Mouse (Mus musculus): ENCODE results near the gene Cdc42ep4. TPM values are rescaled to one million over a fixed set of nuclear protein-coding genes. Genes with fewer than 3 reads are reported as not detected.

Cdc42ep4 gene
- total RNA-seq (2014; rRNA removed) (88.0 and 89.5 TPM in 2 replicates), polyA plus RNA-seq (2015; fragmentation: Nextera tagmentation; extraction: Ambion mirVana) (60.3 and 63.2 TPM in 2 replicates)

GRCm38 (mm10) chr11:113751484-113752084 is at the start of gene Cdc42ep4:
Gene Cdc42ep4 (minus strand): TSS chr11:113751881.
- Histone ChIP-seq H3K4me2 (ENCODE audit: low read depth, low read length, poor library complexity, severe bottlenecking) (peak within 1 kb of the TSS; percentile 84), H3K4me3 (ENCODE audit: low read depth, low read length) (peak within 1 kb of the TSS; percentile 89), H3K9ac (replicated peaks; ENCODE audit: low read length, poor library complexity, severe bottlenecking) (peak within 1 kb of the TSS; percentile 93), H3K9me3 (ENCODE audit: low read length) (no peaks in the 10 kb centered on the region), H3K36me3 (ENCODE audit: insufficient read depth, low read length) (no peaks in the 10 kb centered on the region), H3K27me3 (ENCODE audit: insufficient read depth, low read length) (no peaks in the 10 kb centered on the region), H3K27ac (ENCODE audit: low read depth, low read length) (peak within 1 kb of the TSS; percentile 94), H3K4me1 (ENCODE audit: insufficient read depth, low read length) (peaks cover 12% of the 10 kb centered on the region)
- no peak for TF ChIP-seq CTCF (IDR thresholded peaks at IDR 0.05)
- peak; percentile 86 for ATAC-seq (ENCODE audit: low FRiP score)
- under 1% methylated on average over 44 of the region's 44 CpGs for WGBS
- peak; percentile 95 for DNase-seq (ENCODE audit: low spot score)

- Histone ChIP-seq H3K36me3 (ENCODE audit: insufficient read depth, low read length) (no peaks in the 10 kb centered on the region), H3K4me2 (ENCODE audit: low read depth, low read length, poor library complexity, severe bottlenecking) (no peak overlapping the region), H3K4me1 (ENCODE audit: insufficient read depth, low read length) (peaks cover 4% of the 10 kb centered on the region; the same call in 1 of the 2 replicates), H3K27ac (ENCODE audit: low read depth, low read length) (no peak overlapping the region), H3K4me3 (ENCODE audit: low read depth, low read length) (no peak overlapping the region), H3K9me3 (ENCODE audit: low read length) (no peaks in the 10 kb centered on the region), H3K9ac (replicated peaks; ENCODE audit: low read length, poor library complexity, severe bottlenecking) (no peak overlapping the region), H3K27me3 (ENCODE audit: insufficient read depth, low read length) (no peaks in the 10 kb centered on the region)
- no peak for ATAC-seq (ENCODE audit: low FRiP score)
- 96% methylated on average over 12 of the region's 12 CpGs for WGBS
- no peak for DNase-seq (ENCODE audit: low spot score)
- TF ChIP-seq CTCF (IDR thresholded peaks at IDR 0.05) = no peak
These were observed 48.3 kb upstream of the Cdc42ep4 start for GRCm38 (mm10) chr11:113800026-113800425.

GRCm38 (mm10) chr11:113799041-113799447 is 47.4 kb upstream of the Cdc42ep4 start:
- DNase-seq (ENCODE audit: low spot score) (peak; percentile 61), ATAC-seq (ENCODE audit: low FRiP score) (no peak)
- TF ChIP-seq CTCF (IDR thresholded peaks at IDR 0.05) = no peak
- H3K36me3 ChIP-seq (ENCODE audit: insufficient read depth, low read length) = no peaks in the 10 kb centered on the region
- H3K4me1 ChIP-seq (ENCODE audit: insufficient read depth, low read length) = peaks cover 4% of the 10 kb centered on the region; the same call in 1 of the 2 replicates
- no peak overlapping the region for H3K4me3 ChIP-seq (ENCODE audit: low read depth, low read length)
- H3K27ac ChIP-seq (ENCODE audit: low read depth, low read length) = no peak overlapping the region
- H3K9me3 ChIP-seq (ENCODE audit: low read length) = no peaks in the 10 kb centered on the region
- no peak overlapping the region for H3K4me2 ChIP-seq (ENCODE audit: low read depth, low read length, poor library complexity, severe bottlenecking)
- no peaks in the 10 kb centered on the region for H3K27me3 ChIP-seq (ENCODE audit: insufficient read depth, low read length)
- WGBS = 26% methylated on average over 14 of the region's 14 CpGs
- H3K9ac ChIP-seq (replicated peaks; ENCODE audit: low read length, poor library complexity, severe bottlenecking) = no peak overlapping the region

GRCm38 (mm10) chr11:113798011-113798410 is 46.3 kb upstream of the Cdc42ep4 start:
- H3K36me3 ChIP-seq (ENCODE audit: insufficient read depth, low read length) = peaks cover 2% of the 10 kb centered on the region; the same call in 1 of the 2 replicates
- no peak overlapping the region for H3K9ac ChIP-seq (replicated peaks; ENCODE audit: low read length, poor library complexity, severe bottlenecking)
- no peaks in the 10 kb centered on the region for H3K27me3 ChIP-seq (ENCODE audit: insufficient read depth, low read length)
- no peak overlapping the region for H3K4me3 ChIP-seq (ENCODE audit: low read depth, low read length)
- no peaks in the 10 kb centered on the region for H3K9me3 ChIP-seq (ENCODE audit: low read length)
- H3K4me2 ChIP-seq (ENCODE audit: low read depth, low read length, poor library complexity, severe bottlenecking) = no peak overlapping the region
- whole genome bisulfite sequencing = 68% methylated on average over 6 of the region's 6 CpGs
- H3K4me1 ChIP-seq (ENCODE audit: insufficient read depth, low read length) = peaks cover 4% of the 10 kb centered on the region; the same call in 1 of the 2 replicates
- ATAC-seq (ENCODE audit: low FRiP score) (no peak), DNase-seq (ENCODE audit: low spot score) (peak; percentile 56)
- no peak overlapping the region for H3K27ac ChIP-seq (ENCODE audit: low read depth, low read length)
- no peak for TF ChIP-seq CTCF (IDR thresholded peaks at IDR 0.05)

- Histone ChIP-seq H3K4me2 (ENCODE audit: low read depth, low read length, poor library complexity, severe bottlenecking) (no peak overlapping the region), H3K9me3 (ENCODE audit: low read length) (no peaks in the 10 kb centered on the region), H3K36me3 (ENCODE audit: insufficient read depth, low read length) (peaks cover 6% of the 10 kb centered on the region; the same call in 1 of the 2 replicates), H3K4me3 (ENCODE audit: low read depth, low read length) (no peak overlapping the region), H3K27ac (ENCODE audit: low read depth, low read length) (0 out of 2 replicates have a peak overlapping the region, but pooled peaks have one; percentile 32), H3K9ac (replicated peaks; ENCODE audit: low read length, poor library complexity, severe bottlenecking) (no peak overlapping the region), H3K4me1 (ENCODE audit: insufficient read depth, low read length) (peaks cover 4% of the 10 kb centered on the region; the same call in 1 of the 2 replicates), H3K27me3 (ENCODE audit: insufficient read depth, low read length) (no peaks in the 10 kb centered on the region)
- DNase-seq (ENCODE audit: low spot score) = peak; percentile 31
- WGBS = 52% methylated on average over 19 of the region's 19 CpGs
- ATAC-seq (ENCODE audit: low FRiP score) = no peak
- TF ChIP-seq CTCF (IDR thresholded peaks at IDR 0.05) = no peak
These were observed 45.6 kb upstream of the Cdc42ep4 start for GRCm38 (mm10) chr11:113797014-113797983.
